7 mouse cellular contexts compared by ENCODE assay signal in the genomic region with DNA sequence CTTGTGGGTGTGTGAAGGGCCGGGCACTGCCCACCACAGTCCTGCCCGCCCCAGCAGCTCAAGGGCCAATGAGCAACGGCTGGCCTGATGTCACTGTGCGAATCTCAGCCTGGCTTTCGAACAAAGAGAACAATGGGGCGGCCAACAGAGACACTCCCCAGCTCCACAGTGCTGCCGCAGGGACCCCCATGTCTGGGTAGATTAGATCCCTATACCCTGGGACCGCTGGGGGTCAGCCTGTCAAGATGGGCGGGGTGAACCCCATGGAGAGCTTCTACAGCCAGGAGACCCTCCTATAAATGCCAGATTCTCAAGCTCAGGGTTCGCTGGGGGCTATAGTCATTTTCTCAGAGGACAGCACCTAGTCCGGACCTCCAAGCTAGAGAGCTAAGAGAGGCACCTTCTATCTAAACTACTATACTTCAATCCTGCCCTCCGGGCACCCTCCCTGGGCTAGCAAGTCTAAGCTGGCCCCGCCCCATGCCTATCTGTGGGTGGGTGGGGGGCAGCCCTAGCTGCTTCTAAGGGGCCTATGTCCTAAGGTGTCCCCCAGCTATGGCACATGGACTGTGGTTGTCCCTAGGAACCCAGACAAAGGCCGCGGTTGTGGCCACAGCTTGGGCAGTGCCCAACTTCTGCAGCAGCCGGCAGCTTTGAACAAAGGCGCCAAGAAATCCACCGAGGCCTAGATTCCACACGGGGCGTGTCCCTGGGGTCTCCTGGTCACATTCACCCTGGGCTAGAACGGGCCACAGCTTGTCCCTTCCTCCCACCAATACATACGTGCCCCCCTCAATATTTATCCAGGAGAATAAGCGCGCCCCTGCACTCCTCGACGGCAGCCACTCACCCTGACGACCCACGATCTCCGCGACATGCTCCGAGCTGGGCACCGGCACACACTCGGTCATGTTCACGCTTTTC. TPM values are rescaled to one million over a fixed set of nuclear protein-coding genes. Genes with fewer than 3 reads are reported as not detected.
DNase-seq lines count a peak whose midpoint lies in the region; ATAC-seq lines count a peak whose summit lies in the region.

No protein-coding gene starts in this region.

- peaks cover 53% of the 10 kb centered on the region for H3K4me1 ChIP-seq in embryonic facial prominence, embryonic 10.5 days
- peaks cover 31% of the 10 kb centered on the region for H3K4me1 ChIP-seq in hindbrain, embryonic 14.5 days (replicated peaks; ENCODE audit: control insufficient read depth, insufficient read depth, low read length)

- no peaks in the 10 kb centered on the region for H3K9me3 ChIP-seq in embryonic facial prominence, embryonic 10.5 days
- H3K9me3 ChIP-seq in hindbrain, embryonic 14.5 days (ENCODE audit: control insufficient read depth, low read length), result no peaks in the 10 kb centered on the region

- peaks cover 64% of the 10 kb centered on the region for H3K36me3 ChIP-seq in embryonic facial prominence, embryonic 10.5 days (replicated peaks)
- H3K36me3 ChIP-seq in hindbrain, embryonic 14.5 days (replicated peaks; ENCODE audit: control insufficient read depth, insufficient read depth), result peaks cover 47% of the 10 kb centered on the region

- under 1% methylated on average over 34 of the region's 34 CpGs for WGBS in embryonic facial prominence, embryonic 10.5 days
- under 1% methylated on average over 34 of the region's 34 CpGs for WGBS in hindbrain, embryonic 14.5 days

- H3K9ac ChIP-seq in hindbrain, embryonic 14.5 days, result peak overlapping the region; percentile 99

- peak overlapping the region; percentile 96 for H3K4me3 ChIP-seq in embryonic facial prominence, embryonic 10.5 days
- H3K4me3 ChIP-seq in hindbrain, embryonic 14.5 days (replicated peaks; ENCODE audit: low read length), result peak overlapping the region; percentile 98

- H3K4me2 ChIP-seq in hindbrain, embryonic 14.5 days (replicated peaks), result peak overlapping the region; percentile 96

- no peaks in the 10 kb centered on the region for H3K27me3 ChIP-seq in embryonic facial prominence, embryonic 10.5 days (replicated peaks; ENCODE audit: low read depth, poor library complexity, severe bottlenecking)
- no peaks in the 10 kb centered on the region for H3K27me3 ChIP-seq in hindbrain, embryonic 14.5 days (ENCODE audit: control insufficient read depth, insufficient read depth, low read length)

- peak overlapping the region; percentile 97 for H3K27ac ChIP-seq in embryonic facial prominence, embryonic 10.5 days (replicated peaks)
- H3K27ac ChIP-seq in hindbrain, embryonic 14.5 days, result peak overlapping the region; percentile 98

- peak; percentile 69 for ATAC-seq in hindbrain, embryonic 14.5 days (ENCODE audit: low FRiP score)

- DNase-seq in right cerebral cortex, postnatal 4 days, result peak; percentile 61
- no peak for DNase-seq in right cerebral cortex, postnatal 14 days
- DNase-seq in embryonic facial prominence, embryonic 10.5 days (ENCODE audit: low spot score), result peak; percentile 82
- DNase-seq in hindbrain, embryonic 14.5 days (ENCODE audit: low spot score), result peak; percentile 73
- peak; percentile 76 for DNase-seq in lung, postnatal 10 days
- no peak for DNase-seq in c-Kit-positive CD71-positive TER-119-positive erythroid progenitor cells, embryonic 14.5 days (ENCODE audit: low spot score)
- DNase-seq in adipocyte (ENCODE audit: low spot score), result no peak

RNA-seq across cellular contexts. Expression of a gene that starts 1.4 kb away (rescaled TPM):
- 6.4 and 7.1 TPM in 2 replicates for polyA plus RNA-seq in embryonic facial prominence, embryonic 10.5 days (2016; fragmentation: Nextera tagmentation; extraction: Ambion mirVana)
- polyA plus RNA-seq in hindbrain, embryonic 14.5 days (2014; fragmentation: Nextera tagmentation; extraction: Ambion mirVana), result 12.3 and 13.3 TPM in 2 replicates

RNA-seq across cellular contexts. Expression of a gene that starts 13.3 kb away (rescaled TPM):
- 371 and 377 TPM in 2 replicates for polyA plus RNA-seq in embryonic facial prominence, embryonic 10.5 days (2016; fragmentation: Nextera tagmentation; extraction: Ambion mirVana)
- 152 and 161 TPM in 2 replicates for polyA plus RNA-seq in hindbrain, embryonic 14.5 days (2014; fragmentation: Nextera tagmentation; extraction: Ambion mirVana)

RNA-seq across cellular contexts. Expression of a gene that starts 20.6 kb away (rescaled TPM):
- 615 and 629 TPM in 2 replicates for polyA plus RNA-seq in embryonic facial prominence, embryonic 10.5 days (2016; fragmentation: Nextera tagmentation; extraction: Ambion mirVana)
- 675 and 804 TPM in 2 replicates for polyA plus RNA-seq in hindbrain, embryonic 14.5 days (2014; fragmentation: Nextera tagmentation; extraction: Ambion mirVana)

RNA-seq across cellular contexts. Expression of a gene that starts 29.8 kb away (rescaled TPM):
- polyA plus RNA-seq in embryonic facial prominence, embryonic 10.5 days (2016; fragmentation: Nextera tagmentation; extraction: Ambion mirVana), result 0.37 and 0.43 TPM in 2 replicates
- 3.6 and 4.1 TPM in 2 replicates for polyA plus RNA-seq in hindbrain, embryonic 14.5 days (2014; fragmentation: Nextera tagmentation; extraction: Ambion mirVana)

RNA-seq across cellular contexts. Expression of a gene that starts 37.9 kb away (rescaled TPM):
- polyA plus RNA-seq in embryonic facial prominence, embryonic 10.5 days (2016; fragmentation: Nextera tagmentation; extraction: Ambion mirVana), result 0.65 and 0.88 TPM in 2 replicates
- polyA plus RNA-seq in hindbrain, embryonic 14.5 days (2014; fragmentation: Nextera tagmentation; extraction: Ambion mirVana), result 0.84 and 0.90 TPM in 2 replicates

Comparison
In these comparisons a context has a peak if more than half of its experiments do, and no peak if none do; other contexts are left out.
1. DNase-seq: peak in right cerebral cortex, postnatal 4 days (single experiment), embryonic facial prominence, embryonic 10.5 days (single experiment), hindbrain, embryonic 14.5 days (single experiment) and lung, postnatal 10 days (single experiment); none in right cerebral cortex, postnatal 14 days (single experiment), c-Kit-positive CD71-positive TER-119-positive erythroid progenitor cells, embryonic 14.5 days (single experiment) and adipocyte (single experiment).